Comparison of ENCODE assay signal across 9 mouse cellular contexts in the genomic region with DNA sequence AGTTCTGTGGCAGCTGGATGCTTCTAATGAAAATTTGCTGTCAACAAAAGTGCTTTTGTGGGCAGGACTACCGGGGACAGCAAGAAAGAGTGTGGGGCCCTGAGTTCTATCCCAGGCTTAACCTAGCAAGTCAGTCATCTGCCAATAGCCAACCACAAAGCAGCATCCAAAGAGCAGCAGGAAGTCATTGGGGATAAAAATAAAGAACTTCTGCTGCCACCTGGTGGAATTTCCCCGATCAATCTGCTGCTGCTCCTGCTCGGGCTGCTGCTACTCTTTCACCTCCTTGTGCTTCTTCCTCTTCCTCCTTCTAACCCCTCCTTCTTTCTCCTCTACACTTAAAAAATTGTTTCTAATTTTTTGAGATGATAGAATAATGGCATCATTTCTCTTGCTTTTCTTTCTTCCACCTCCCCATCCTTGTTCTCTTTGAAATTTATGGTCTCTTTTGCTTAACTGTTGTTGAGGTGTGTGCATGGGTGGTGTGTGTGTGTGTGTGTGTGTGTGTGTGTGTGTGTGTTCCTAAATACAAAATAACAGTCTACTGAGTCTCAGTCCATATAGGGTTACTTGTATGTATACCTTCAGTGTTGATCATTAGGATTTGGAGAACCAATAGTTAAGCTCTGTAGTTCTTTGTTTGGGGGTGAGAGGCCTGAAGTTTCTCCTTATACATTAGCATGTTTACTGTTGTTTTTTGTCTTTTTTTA. TPM values are rescaled to one million over a fixed set of nuclear protein-coding genes. Genes with fewer than 3 reads are reported as not detected.
DNase-seq lines count a peak whose midpoint lies in the region; ATAC-seq and TF ChIP-seq lines count a peak whose summit lies in the region.
"Had no signal": no experiment of that assay in that cellular context is flagged by ENCODE, and none has a peak within 500 bp of the region (broad histone marks: within the 10 kb centered on the region; RNA-seq: fewer than 3 reads in every experiment).

No protein-coding gene starts in this region.

- H3K4me3 ChIP-seq in ES-Bruce4 (ENCODE audit: low read depth, low read length) = no peak overlapping the region
- no peak overlapping the region for H3K4me3 ChIP-seq in forebrain, embryonic 13.5 days
- H3K4me3 ChIP-seq in lung, embryonic 14.5 days (ENCODE audit: low read depth, low read length) = no peak overlapping the region
- no peak overlapping the region for H3K4me3 ChIP-seq in olfactory bulb, adult 2 months (ENCODE audit: insufficient read depth, low read depth, low read length)
- H3K4me3 ChIP-seq: heart, embryonic 13.5 days had no signal

- DNase-seq in c-Kit-positive CD71-negative TER-119-negative erythroid progenitor cells, embryonic 14.5 days (ENCODE audit: low read depth) = peak; percentile 47
- peak; percentile 78 for DNase-seq in heart, postnatal 4 days
- DNase-seq in layer of hippocampus, adult 18-20 months (ENCODE audit: low spot score in 2 of 2) = peak; percentile 66 to 86
- peak; percentile 87 for DNase-seq in lung, embryonic 14.5 days
- peak; percentile 13 for DNase-seq in testis, postnatal 14 days (ENCODE audit: low spot score)

- no peak overlapping the region for H3K9ac ChIP-seq in ES-Bruce4 (ENCODE audit: low read depth, poor library complexity, severe bottlenecking)
- no peak overlapping the region for H3K9ac ChIP-seq in forebrain, embryonic 13.5 days
- no peak overlapping the region for H3K9ac ChIP-seq in lung, embryonic 14.5 days
- H3K9ac ChIP-seq: heart, embryonic 13.5 days had no signal

- no peak for TF ChIP-seq POLR2A in ES-Bruce4 (IDR thresholded peaks at IDR 0.05; ENCODE audit: insufficient read depth, low read length)
- TF ChIP-seq POLR2A in olfactory bulb, adult 2 months (IDR thresholded peaks at IDR 0.05; ENCODE audit: insufficient read depth, low read depth, low read length) = no peak

- no peaks in the 10 kb centered on the region for H3K27me3 ChIP-seq in ES-Bruce4 (ENCODE audit: control insufficient read depth, insufficient read depth, low read length, poor library complexity, severe bottlenecking)
- H3K27me3 ChIP-seq in forebrain, embryonic 13.5 days = no peaks in the 10 kb centered on the region
- H3K27me3 ChIP-seq in lung, embryonic 14.5 days (ENCODE audit: insufficient read depth, low read length) = no peaks in the 10 kb centered on the region
- H3K27me3 ChIP-seq: heart, embryonic 13.5 days had no signal

- H3K4me1 ChIP-seq in ES-Bruce4 (ENCODE audit: control insufficient read depth, insufficient read depth, low read length) = no peaks in the 10 kb centered on the region
- H3K4me1 ChIP-seq in forebrain, embryonic 13.5 days = no peaks in the 10 kb centered on the region
- H3K4me1 ChIP-seq in lung, embryonic 14.5 days (ENCODE audit: insufficient read depth) = no peaks in the 10 kb centered on the region
- H3K4me1 ChIP-seq in olfactory bulb, adult 2 months (ENCODE audit: control insufficient read depth, insufficient read depth, low read length) = no peaks in the 10 kb centered on the region
- H3K4me1 ChIP-seq: heart, embryonic 13.5 days had no signal

- no peak overlapping the region for H3K27ac ChIP-seq in ES-Bruce4 (ENCODE audit: insufficient read depth, low read length)
- no peak overlapping the region for H3K27ac ChIP-seq in forebrain, embryonic 13.5 days
- H3K27ac ChIP-seq in lung, embryonic 14.5 days (ENCODE audit: low read depth) = no peak overlapping the region
- H3K27ac ChIP-seq in olfactory bulb, adult 2 months (ENCODE audit: insufficient read depth, low read depth, low read length) = no peak overlapping the region
- H3K27ac ChIP-seq: heart, embryonic 13.5 days had no signal

- H3K4me2 ChIP-seq in forebrain, embryonic 13.5 days = no peak overlapping the region
- no peak overlapping the region for H3K4me2 ChIP-seq in lung, embryonic 14.5 days
- H3K4me2 ChIP-seq: heart, embryonic 13.5 days had no signal

- no peaks in the 10 kb centered on the region for H3K36me3 ChIP-seq in ES-Bruce4 (ENCODE audit: control insufficient read depth, insufficient read depth, low read length, poor library complexity, severe bottlenecking)
- no peaks in the 10 kb centered on the region for H3K36me3 ChIP-seq in forebrain, embryonic 13.5 days (ENCODE audit: poor library complexity, severe bottlenecking)
- H3K36me3 ChIP-seq in lung, embryonic 14.5 days (ENCODE audit: insufficient read depth) = no peaks in the 10 kb centered on the region
- H3K36me3 ChIP-seq: heart, embryonic 13.5 days had no signal

- H3K9me3 ChIP-seq in ES-Bruce4 (replicated peaks; ENCODE audit: control insufficient read depth, insufficient read depth, low read length, poor library complexity, severe bottlenecking) = no peaks in the 10 kb centered on the region
- no peaks in the 10 kb centered on the region for H3K9me3 ChIP-seq in forebrain, embryonic 13.5 days (replicated peaks)
- H3K9me3 ChIP-seq in lung, embryonic 14.5 days (ENCODE audit: low read depth, low read length) = no peaks in the 10 kb centered on the region
- H3K9me3 ChIP-seq: heart, embryonic 13.5 days had no signal

- TF ChIP-seq EP300 in ES-Bruce4 (IDR thresholded peaks at IDR 0.05; ENCODE audit: insufficient read depth, low read depth, low read length) = no peak

- peak; percentile 86 for ATAC-seq in forebrain, embryonic 13.5 days
- ATAC-seq in lung, embryonic 14.5 days (ENCODE audit: insufficient read depth) = peak; percentile 87

- WGBS in forebrain, embryonic 13.5 days = 8% methylated on average over 3 of the region's 3 CpGs
- WGBS in lung, embryonic 14.5 days = 8% methylated on average over 3 of the region's 3 CpGs
- WGBS in olfactory bulb, adult 2 months = 4% methylated on average over 3 of the region's 3 CpGs

- peak; percentile 60 for TF ChIP-seq CTCF in ES-Bruce4 (IDR thresholded peaks at IDR 0.05; ENCODE audit: low read depth, low read length)
- TF ChIP-seq CTCF in lung, embryonic 14.5 days (IDR thresholded peaks at IDR 0.05; ENCODE audit: low read depth) = peak; percentile 68
- peak; percentile 42 for TF ChIP-seq CTCF in olfactory bulb, adult 2 months (IDR thresholded peaks at IDR 0.05; ENCODE audit: insufficient read depth, low read depth, low read length)

RNA-seq across cellular contexts. Expression of a gene that starts 45.9 kb away (rescaled TPM):
- 55.3 and 57.4 TPM in 2 replicates for polyA plus RNA-seq in ES-Bruce4 (2011; ENCODE audit: insufficient read depth, insufficient read length, low read depth, missing spikeins)
- polyA plus RNA-seq in forebrain, embryonic 13.5 days (2015; fragmentation: Nextera tagmentation; extraction: Ambion mirVana) = 5.3 and 6.3 TPM in 2 replicates
- total RNA-seq in heart, postnatal 4 days (2021) = 10 to 100 TPM; 87.3 to 90.5 TPM
- 1 to 10 TPM; 6.0 to 8.5 TPM for total RNA-seq in layer of hippocampus, adult 18-20 months (2021)
- polyA plus RNA-seq in lung, embryonic 14.5 days (2014; fragmentation: Nextera tagmentation; extraction: Ambion mirVana) = 28.0 and 35.4 TPM in 2 replicates
- not detected in 2 replicates for polyA plus RNA-seq in olfactory bulb, adult 2 months (2012; ENCODE audit: insufficient read depth, insufficient read length, low replicate concordance, missing spikeins)

Comparison
In these comparisons a context has a peak if more than half of its experiments do, and no peak if none do; other contexts are left out.
1. DNase-seq: peak in every context shown above with its lines; median percentile 87 in lung, embryonic 14.5 days; 78 in heart, postnatal 4 days; 76 in layer of hippocampus, adult 18-20 months; 47 in c-Kit-positive CD71-negative TER-119-negative erythroid progenitor cells, embryonic 14.5 days; 13 in testis, postnatal 14 days.